Mouse (Mus musculus) C2C12 (cell line): ENCODE results near the gene Adcy7.

Experiments used
- CEBPB ChIP-seq: IDR thresholded peaks from one replicate; pipeline ENCODE4 v1.6.1; 2011; ENCODE audit warnings: low read depth, mild to moderate bottlenecking, control low read depth, moderate library complexity
- CTCF ChIP-seq: IDR thresholded peaks from one replicate; pipeline ENCODE4 v1.5.1; 2011; ENCODE audit not compliant: control insufficient read depth, insufficient read depth, insufficient read length
- MAX ChIP-seq: IDR thresholded peaks from one replicate; pipeline ENCODE4 v1.6.1; 2011; ENCODE audit warnings: mild to moderate bottlenecking, control low read depth
- MYOD1 ChIP-seq: IDR thresholded peaks from one replicate; pipeline ENCODE4 v1.6.1; 2011; ENCODE audit warnings: low read depth; ENCODE audit not compliant: control insufficient read depth, insufficient read length
- USF1 ChIP-seq: IDR thresholded peaks from one replicate; pipeline ENCODE4 v1.6.1; 2011; ENCODE audit warnings: low read depth, mild to moderate bottlenecking, control low read depth, moderate library complexity

DNA sequence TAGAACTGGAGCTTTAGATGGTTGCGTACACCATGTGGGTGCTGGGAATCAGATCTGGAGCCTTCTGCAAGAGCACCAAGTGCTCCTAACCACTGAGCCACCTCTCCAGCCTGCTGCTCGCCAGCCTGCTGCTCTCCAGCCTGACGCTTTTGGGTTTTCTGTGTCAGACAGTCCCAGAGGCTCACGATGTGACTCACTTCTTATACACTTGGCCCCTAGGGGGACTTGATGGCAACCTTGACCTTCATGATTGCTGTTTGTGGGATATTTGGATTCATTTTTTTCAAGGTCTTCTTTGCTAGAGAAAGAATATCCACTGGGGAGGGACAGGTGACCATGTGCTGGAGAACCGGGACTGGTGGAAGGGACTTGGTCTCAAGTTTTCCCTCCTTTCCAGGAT is 49.2 kb downstream of the Adcy7 start:
- TF ChIP-seq CTCF: no peak
- no peak for TF ChIP-seq MAX
- TF ChIP-seq USF1: no peak
- TF ChIP-seq MYOD1: no peak
- TF ChIP-seq CEBPB: no peak
